Comparison of ENCODE assay signal across 15 mouse cellular contexts in the genomic region with DNA sequence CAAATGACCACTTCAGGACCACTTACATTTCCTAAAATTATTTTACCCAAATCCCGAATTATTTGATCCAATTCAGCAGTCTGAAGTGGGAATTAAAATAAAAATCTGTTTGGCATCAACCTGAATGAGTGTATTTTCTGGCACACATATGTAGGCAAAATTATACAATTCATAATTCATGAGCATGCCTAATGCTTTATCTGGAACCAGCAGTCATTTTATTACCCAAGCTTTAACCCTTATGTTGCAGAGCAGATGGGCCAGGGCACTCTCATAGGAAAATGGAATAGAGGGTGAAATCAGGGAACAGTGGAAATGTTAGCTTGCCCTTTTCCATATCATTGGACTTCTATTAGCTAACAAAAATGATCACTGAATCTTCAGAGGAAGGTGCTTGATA.
"Had no signal": no experiment of that assay in that cellular context is flagged by ENCODE, and none has a peak within 500 bp of the region (broad histone marks: within the 10 kb centered on the region; RNA-seq: fewer than 3 reads in every experiment).

No protein-coding gene starts in this region.

- H3K4me3 ChIP-seq: liver, embryonic 13.5 days; neural tube, embryonic 13.5 days had no signal

- H3K4me2 ChIP-seq: liver, embryonic 13.5 days; neural tube, embryonic 13.5 days had no signal

- H3K27ac ChIP-seq: kidney, postnatal 0 days; liver, embryonic 13.5 days; macrophage; neural tube, embryonic 13.5 days; stomach, postnatal 0 days had no signal

- H3K27me3 ChIP-seq: liver, embryonic 13.5 days; neural tube, embryonic 13.5 days had no signal

- ATAC-seq: intestine, postnatal 0 days had no signal

- H3K36me3 ChIP-seq: liver, embryonic 13.5 days; neural tube, embryonic 13.5 days had no signal

- DNase-seq: kidney, adult 2 months; kidney, postnatal 25 days; liver, embryonic 13.5 days; lung, adult 2 months; right cerebral cortex, adult 18-20 months; right cerebral cortex, postnatal 14 days; right cerebral cortex, postnatal 4 days; thymus, adult 2 months; thymus, postnatal 14 days; thymus, postnatal 4 days had no signal

- H3K9ac ChIP-seq: liver, embryonic 13.5 days; neural tube, embryonic 13.5 days had no signal

- H3K4me1 ChIP-seq: liver, embryonic 13.5 days; neural tube, embryonic 13.5 days had no signal

- H3K9me3 ChIP-seq: liver, embryonic 13.5 days; neural tube, embryonic 13.5 days had no signal
